Mouse (Mus musculus) brain, embryonic 14.5 days (tissue): Measurements from ENCODE around the gene Mafk.

ENCODE experiments used
- CTCF ChIP-seq: fragments of 200-500 bp; IDR thresholded peaks from 2 replicates; pipeline ENCODE4 v1.5.1; 2012; ENCODE audit warnings: inconsistent platforms, mild to moderate bottlenecking, moderate library complexity, borderline replicate concordance; ENCODE audit not compliant: insufficient read depth, insufficient read length; ENCODE audit errors: extremely low read depth
- POLR2A ChIP-seq: fragments of 200-500 bp; IDR thresholded peaks from 2 replicates; pipeline ENCODE4 v1.6.1; 2012; ENCODE audit warnings: mild to moderate bottlenecking, inconsistent platforms, borderline replicate concordance; ENCODE audit not compliant: poor library complexity, insufficient read depth, insufficient read length, severe bottlenecking; ENCODE audit errors: extremely low read depth

DNA sequence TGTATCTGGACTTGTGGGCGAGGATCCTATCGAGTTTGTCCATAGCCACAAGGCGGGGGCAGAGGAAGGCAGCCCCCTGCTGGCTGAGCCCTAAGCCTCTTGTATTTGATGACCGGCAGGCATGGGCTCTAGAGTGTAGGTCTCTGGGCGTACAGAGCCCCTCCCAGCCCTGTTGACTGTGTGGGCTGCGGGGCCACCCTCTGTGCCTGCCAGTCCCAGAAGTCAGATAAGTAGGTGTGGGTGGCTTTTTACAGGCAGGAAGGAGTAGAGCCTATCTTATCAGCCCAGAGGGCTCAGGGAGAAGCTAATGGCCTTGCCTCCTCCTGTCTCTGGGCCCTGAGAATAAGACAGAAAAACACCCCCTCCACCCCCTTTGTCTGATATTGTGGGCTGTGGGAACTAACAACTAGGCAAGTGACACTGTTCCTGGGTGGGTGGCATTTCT is 12.8 kb downstream of the Mafk start:
- TF ChIP-seq CTCF (no peak), POLR2A (no peak)
